Mouse (Mus musculus) hematopoietic stem cell, adult 5-6 weeks (primary cell): ENCODE results near the gene Cdh13. TPM values are rescaled to one million over a fixed set of nuclear protein-coding genes. Genes with fewer than 3 reads are reported as not detected.
"Not testable (repeated sequence)": the region's sequence is repeated elsewhere in the genome, so short reads cannot be mapped to it uniquely, and the experiment has no call there.

Source experiments
- ATAC-seq, 2 experiments: fragments of 125-278 bp in 1 of 2; replicated peaks in 1 of 2; 2 replicates each; pipeline ENCODE4 v1.8.0; 2016 to 2017; ENCODE audit warnings: inconsistent platforms in 2 of 2, mild to moderate bottlenecking in 2 of 2, moderate number of reproducible peaks in 2 of 2, low read depth in 1 of 2, moderate TSS enrichment in 1 of 2; ENCODE audit not compliant: low FRiP score in 2 of 2, poor library complexity in 2 of 2, severe bottlenecking in 2 of 2, insufficient read depth in 1 of 2, low TSS enrichment in 1 of 2
- total RNA-seq: library from RNA; stranded (forward); fragments of 172-1452, 232-1000 nt; gene quantifications from 2 replicates; pipeline ENCODE4 v1.2.3, GENCODE M21; 2017

Cdh13 gene
- total RNA-seq, 1 experiment from 2014 or later: not detected

GRCm38 (mm10) chr8:118749786-118750185 is 466.3 kb downstream of the Cdh13 start:
- no peak for ATAC-seq

GRCm38 (mm10) chr8:118753710-118754109 is 470.2 kb downstream of the Cdh13 start:
- no peak for ATAC-seq

- no peak for ATAC-seq
These were observed 470.6 kb downstream of the Cdh13 start for GRCm38 (mm10) chr8:118754119-118754518.

GRCm38 (mm10) chr8:118777507-118777906 is 494.0 kb downstream of the Cdh13 start:
- ATAC-seq: not testable (repeated sequence)

DNA sequence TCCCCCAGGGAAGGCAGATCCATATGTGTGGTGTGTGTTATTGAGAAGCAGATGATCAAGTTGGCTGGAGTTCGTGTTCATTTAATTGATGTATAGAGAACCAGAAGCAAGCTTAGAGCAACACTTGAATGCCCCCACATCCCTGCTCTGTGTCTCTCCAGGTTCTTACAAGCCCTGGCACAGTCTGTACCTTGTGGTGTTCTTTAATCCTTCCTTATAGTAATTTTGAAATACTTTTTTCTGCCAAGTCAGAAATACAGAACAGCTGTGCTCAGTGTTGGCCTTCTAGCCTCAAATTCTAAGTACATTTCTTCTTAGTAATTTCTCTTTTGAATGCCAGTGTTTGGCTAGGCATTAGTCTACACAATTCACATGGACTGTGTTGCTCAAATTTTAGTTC is 494.8 kb downstream of the Cdh13 start:
- no peak for ATAC-seq

DNA sequence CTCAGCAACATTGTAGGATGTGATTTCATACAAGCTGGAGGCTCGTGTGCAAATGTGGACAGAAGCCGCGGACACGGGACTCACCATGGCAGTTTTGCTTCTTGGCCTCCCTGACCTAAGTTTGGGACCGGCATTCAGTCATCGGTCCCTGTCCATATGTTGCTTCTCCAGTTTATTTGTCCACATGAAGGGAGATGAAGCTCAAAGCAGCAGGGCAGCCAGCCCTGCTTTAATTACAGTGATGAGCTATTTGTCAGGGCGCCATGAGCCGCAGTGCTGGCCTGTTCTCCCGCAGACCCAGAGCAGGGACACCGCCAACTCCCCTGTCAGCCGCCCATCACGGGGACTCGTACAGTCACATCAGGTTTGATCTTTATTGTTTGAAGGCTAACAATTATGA is 502.1 kb downstream of the Cdh13 start:
- no peak for ATAC-seq

DNA sequence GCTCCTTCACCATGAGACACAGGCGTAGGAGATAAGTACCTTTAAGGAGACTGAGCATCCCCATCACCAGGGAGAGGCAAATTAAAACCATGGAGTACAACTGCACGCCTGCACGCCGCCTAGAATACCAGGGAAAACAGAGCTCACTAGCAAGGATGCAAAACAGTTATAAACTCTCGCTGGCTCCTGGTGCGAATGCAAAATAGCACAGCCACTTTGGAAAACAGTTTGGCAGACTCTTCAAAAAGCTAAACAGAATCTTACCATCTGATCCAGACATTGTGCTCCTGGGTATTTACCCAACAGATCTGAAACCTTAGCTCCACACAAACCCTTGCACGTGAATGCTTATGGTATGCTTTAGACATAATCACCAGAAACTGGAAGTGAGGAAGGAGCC is 506.1 kb downstream of the Cdh13 start:
- ATAC-seq: no peak

- no peak for ATAC-seq
These were observed 511.4 kb downstream of the Cdh13 start for GRCm38 (mm10) chr8:118794886-118795285.

- no peak for ATAC-seq
These were observed 513.0 kb downstream of the Cdh13 start for GRCm38 (mm10) chr8:118796491-118796890.

GRCm38 (mm10) chr8:118797127-118797526 is 513.6 kb downstream of the Cdh13 start:
- no peak for ATAC-seq

- ATAC-seq: no peak
These were observed 519.6 kb downstream of the Cdh13 start for GRCm38 (mm10) chr8:118803168-118803567.

GRCm38 (mm10) chr8:118809660-118810059 is 526.1 kb downstream of the Cdh13 start:
- no peak for ATAC-seq

DNA sequence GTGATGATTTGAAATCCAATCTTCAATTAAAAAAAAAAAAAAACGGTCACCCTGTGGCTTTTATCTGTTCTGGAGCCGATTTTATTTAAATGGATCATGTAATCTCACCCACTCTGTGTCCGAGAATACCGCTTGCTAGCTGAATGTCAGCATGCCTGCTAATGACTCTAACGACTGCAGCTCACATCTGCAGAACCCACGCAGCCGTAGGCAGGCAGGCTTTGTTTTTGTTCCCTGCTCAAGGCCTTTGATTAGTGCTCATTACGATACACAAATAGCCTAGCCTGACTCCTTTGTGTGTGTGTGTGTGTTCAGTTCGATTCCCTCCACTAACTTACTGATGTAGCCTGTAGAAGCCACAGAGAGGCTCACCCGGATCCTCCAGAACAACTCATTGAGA is 531.5 kb downstream of the Cdh13 start:
- ATAC-seq: no peak

GRCm38 (mm10) chr8:118826761-118827160 is 543.2 kb downstream of the Cdh13 start:
- ATAC-seq: no peak

- no peak for ATAC-seq
These were observed 544.2 kb downstream of the Cdh13 start for GRCm38 (mm10) chr8:118827726-118828125.

DNA sequence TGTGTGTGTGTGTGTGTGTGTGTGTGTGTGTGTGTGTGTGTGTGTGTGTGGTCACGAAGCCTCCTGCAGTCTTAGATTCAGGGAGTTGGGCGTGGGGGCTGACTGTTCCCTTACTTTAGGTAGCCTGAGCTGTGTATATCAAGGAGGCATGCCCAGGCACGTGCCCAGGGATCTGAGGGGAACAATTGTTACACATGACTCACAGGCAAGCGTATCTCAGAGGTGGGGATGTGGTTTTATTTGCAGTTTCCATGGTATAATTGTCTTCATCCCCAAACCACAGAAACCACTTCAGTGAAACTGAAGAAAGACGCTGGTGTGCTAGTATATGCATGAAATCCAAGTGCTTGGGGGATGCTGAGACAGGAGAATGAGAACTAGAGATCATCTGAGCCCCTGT is 546.8 kb downstream of the Cdh13 start:
- no peak for ATAC-seq

DNA sequence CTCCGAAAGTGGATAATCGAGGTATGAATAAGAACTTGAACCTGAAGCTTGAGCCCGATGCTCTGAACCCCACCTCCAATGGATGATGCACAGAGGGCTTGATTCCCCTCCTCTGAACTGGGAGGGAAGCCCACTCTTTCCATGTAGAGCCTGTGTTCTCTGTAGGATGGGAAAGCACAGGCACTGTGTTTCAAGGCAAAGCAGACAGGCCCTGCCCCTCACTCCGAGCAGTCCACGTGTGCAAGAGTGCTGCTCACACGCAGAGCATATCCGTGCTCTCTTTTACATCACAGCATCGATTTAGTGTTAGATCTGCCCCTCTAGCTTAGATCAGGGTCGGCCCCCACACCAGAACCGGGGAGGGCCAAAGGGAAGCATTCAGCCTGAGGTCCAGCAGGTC is 547.5 kb downstream of the Cdh13 start:
- ATAC-seq: no peak

DNA sequence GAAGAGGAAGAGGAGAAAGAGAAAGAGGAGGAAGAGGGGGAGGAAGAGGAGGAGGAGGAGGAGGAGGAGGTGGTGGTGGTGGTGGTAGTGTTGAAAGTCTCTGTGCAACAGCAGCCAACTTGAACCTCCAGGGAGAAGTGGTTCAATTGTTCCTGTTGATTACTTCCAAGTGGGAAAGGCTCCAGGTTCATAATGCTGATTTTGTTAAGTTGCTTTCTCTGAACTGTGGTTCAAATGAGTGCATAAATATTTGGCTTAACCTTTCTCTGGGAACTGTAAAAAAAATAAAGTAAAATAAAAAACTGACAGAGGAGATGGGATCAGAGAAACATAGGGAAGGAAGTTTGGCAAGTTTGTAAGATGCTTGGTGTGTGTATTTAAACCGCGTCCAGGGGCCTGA is 555.3 kb downstream of the Cdh13 start:
- no peak for ATAC-seq

- no peak for ATAC-seq
These were observed 562.2 kb downstream of the Cdh13 start for GRCm38 (mm10) chr8:118845690-118846089.

DNA sequence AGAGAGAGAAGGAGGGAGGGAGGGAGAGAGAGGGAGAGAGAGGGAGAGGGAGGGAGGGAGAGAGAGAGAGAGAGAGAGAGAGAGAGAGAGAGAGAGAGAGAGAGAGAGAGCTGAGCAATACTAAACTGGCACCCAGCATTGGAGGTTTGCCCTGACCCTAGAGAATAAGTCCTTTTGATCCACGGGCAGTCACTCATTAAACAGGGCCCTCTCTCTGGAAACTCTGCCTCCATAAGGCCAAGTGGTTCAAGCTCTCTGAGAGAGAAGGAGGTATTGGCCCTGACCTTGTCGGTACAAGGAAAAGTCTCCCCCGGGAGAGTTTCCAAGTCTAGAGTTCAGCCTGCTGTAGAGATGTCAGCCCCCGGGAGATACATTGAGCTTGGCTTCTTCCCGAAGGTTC is 564.5 kb downstream of the Cdh13 start:
- no peak for ATAC-seq
